In the genomic region with DNA sequence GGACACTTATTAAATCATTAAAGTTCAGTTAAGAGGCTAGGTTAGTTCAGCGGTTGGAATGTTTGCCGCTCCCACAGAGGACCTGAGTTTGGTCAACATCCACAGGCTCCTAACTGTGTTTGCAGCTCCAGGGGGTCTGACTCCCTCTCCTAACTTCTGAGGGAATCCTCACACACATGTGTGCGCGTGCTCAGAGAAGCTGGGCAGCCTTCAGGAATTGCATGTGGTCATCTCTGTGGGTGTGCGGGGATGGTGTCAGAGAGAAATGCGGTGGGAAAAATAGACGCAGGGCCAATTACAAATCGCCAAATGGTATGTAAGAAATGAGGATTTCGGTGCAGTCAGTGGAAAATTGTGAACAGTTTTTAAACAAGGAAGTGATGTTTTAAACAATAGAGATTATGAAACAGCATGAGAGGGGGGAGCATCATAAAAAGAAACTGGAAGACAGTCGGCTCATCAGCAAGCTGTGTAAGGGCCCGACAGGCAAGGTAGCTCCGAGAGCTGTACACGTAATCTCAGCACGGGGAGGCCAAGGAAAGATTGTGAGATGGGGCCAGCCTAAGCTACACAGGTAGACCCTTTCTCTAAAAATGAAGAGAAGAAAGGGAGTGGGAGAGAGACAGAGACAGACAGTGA, we compare ENCODE assay signal across 18 mouse cellular contexts. TPM values are rescaled to one million over a fixed set of nuclear protein-coding genes. Genes with fewer than 3 reads are reported as not detected.
DNase-seq lines count a peak whose midpoint lies in the region; ATAC-seq and TF ChIP-seq lines count a peak whose summit lies in the region.
"Had no signal": no experiment of that assay in that cellular context is flagged by ENCODE, and none has a peak within 500 bp of the region (broad histone marks: within the 10 kb centered on the region; RNA-seq: fewer than 3 reads in every experiment).

No protein-coding gene starts in this region.

- no peaks in the 10 kb centered on the region for H3K36me3 ChIP-seq in liver, postnatal 0 days (replicated peaks; ENCODE audit: insufficient read depth, low read length)
- no peaks in the 10 kb centered on the region for H3K36me3 ChIP-seq in liver, embryonic 12.5 days
- no peaks in the 10 kb centered on the region for H3K36me3 ChIP-seq in embryonic facial prominence, embryonic 10.5 days (replicated peaks)
- H3K36me3 ChIP-seq in forebrain, postnatal 0 days (ENCODE audit: insufficient read depth), result no peaks in the 10 kb centered on the region
- H3K36me3 ChIP-seq: limb, embryonic 15.5 days; neural tube, embryonic 15.5 days had no signal

- TF ChIP-seq CTCF in liver, postnatal 0 days (IDR thresholded peaks at IDR 0.05; ENCODE audit: low read depth), result no peak
- no peak for TF ChIP-seq CTCF in embryonic fibroblast, embryonic 13.5 days (IDR thresholded peaks at IDR 0.05; ENCODE audit: borderline replicate concordance, insufficient read depth, low read length)
- no peak for TF ChIP-seq CTCF in forebrain, postnatal 0 days (IDR thresholded peaks at IDR 0.05; ENCODE audit: low read depth)

- 74% methylated on average over 14 of the region's 14 CpGs for WGBS in liver, postnatal 0 days (ENCODE audit: insufficient replicate concordance)
- WGBS in liver, embryonic 12.5 days (ENCODE audit: insufficient replicate concordance), result 76% methylated on average over 14 of the region's 14 CpGs
- 89% methylated on average over 14 of the region's 14 CpGs for WGBS in embryonic facial prominence, embryonic 10.5 days
- WGBS in forebrain, postnatal 0 days, result 84% methylated on average over 14 of the region's 14 CpGs

- no peak for TF ChIP-seq EP300 in liver, postnatal 0 days (IDR thresholded peaks at IDR 0.05; ENCODE audit: low read depth)

- TF ChIP-seq POLR2A in embryonic fibroblast, embryonic 13.5 days (IDR thresholded peaks at IDR 0.05; ENCODE audit: low read depth, low read length), result no peak

- intact Hi-C loops in left cerebral cortex, postnatal 4 days (cut with DNase I), result no loop called here

- no peak for DNase-seq in liver, postnatal 0 days
- DNase-seq in lung, postnatal 25 days (ENCODE audit: low spot score), result peak; percentile 42
- DNase-seq in embryonic facial prominence, embryonic 10.5 days (ENCODE audit: low spot score), result no peak
- no peak for DNase-seq in forebrain, postnatal 0 days
- DNase-seq in left cerebral cortex, postnatal 4 days, result no peak
- DNase-seq: adrenal gland, adult 2 months; cerebellum, adult 2 months; heart, postnatal 14 days; kidney, postnatal 14 days; spleen, adult 18-20 months; thymus, postnatal 36 days had no signal

- no peaks in the 10 kb centered on the region for H3K27me3 ChIP-seq in liver, postnatal 0 days (ENCODE audit: insufficient read depth, low read length)
- H3K27me3 ChIP-seq in liver, embryonic 12.5 days (replicated peaks), result no peaks in the 10 kb centered on the region
- H3K27me3 ChIP-seq in embryonic facial prominence, embryonic 10.5 days (replicated peaks; ENCODE audit: low read depth, poor library complexity, severe bottlenecking), result 0 out of 2 replicates have a peak, but pooled peaks cover 5% of the 10 kb centered on the region
- H3K27me3 ChIP-seq in forebrain, postnatal 0 days (ENCODE audit: insufficient read depth, low read length), result no peaks in the 10 kb centered on the region
- H3K27me3 ChIP-seq: limb, embryonic 15.5 days; neural tube, embryonic 15.5 days had no signal

- ATAC-seq in liver, postnatal 0 days, result no peak
- no peak for ATAC-seq in liver, embryonic 12.5 days
- no peak for ATAC-seq in forebrain, postnatal 0 days
- ATAC-seq: forebrain, embryonic 14.5 days; hindbrain, embryonic 16.5 days had no signal

- H3K9ac ChIP-seq in liver, postnatal 0 days (replicated peaks), result no peak overlapping the region
- H3K9ac ChIP-seq in liver, embryonic 12.5 days, result no peak overlapping the region
- H3K9ac ChIP-seq in forebrain, postnatal 0 days, result no peak overlapping the region
- H3K9ac ChIP-seq: limb, embryonic 15.5 days; neural tube, embryonic 15.5 days had no signal

- no peak overlapping the region for H3K4me2 ChIP-seq in liver, postnatal 0 days (ENCODE audit: low read depth, low read length)
- H3K4me2 ChIP-seq in liver, embryonic 12.5 days, result no peak overlapping the region
- no peak overlapping the region for H3K4me2 ChIP-seq in forebrain, postnatal 0 days (ENCODE audit: low read depth)
- H3K4me2 ChIP-seq: limb, embryonic 15.5 days; neural tube, embryonic 15.5 days had no signal

- no peak overlapping the region for H3K4me3 ChIP-seq in liver, postnatal 0 days (ENCODE audit: low read depth, low read length)
- no peak overlapping the region for H3K4me3 ChIP-seq in liver, embryonic 12.5 days
- no peak overlapping the region for H3K4me3 ChIP-seq in embryonic fibroblast, embryonic 13.5 days (ENCODE audit: insufficient read depth, low read length)
- H3K4me3 ChIP-seq in embryonic facial prominence, embryonic 10.5 days, result no peak overlapping the region
- no peak overlapping the region for H3K4me3 ChIP-seq in forebrain, postnatal 0 days (ENCODE audit: low read depth, low read length)
- H3K4me3 ChIP-seq: limb, embryonic 15.5 days; neural tube, embryonic 15.5 days had no signal

- H3K4me1 ChIP-seq in liver, postnatal 0 days (ENCODE audit: insufficient read depth), result peaks cover 8% of the 10 kb centered on the region; the same call in 1 of the 2 replicates
- no peaks in the 10 kb centered on the region for H3K4me1 ChIP-seq in liver, embryonic 12.5 days
- H3K4me1 ChIP-seq in embryonic fibroblast, embryonic 13.5 days (ENCODE audit: control insufficient read depth, insufficient read depth, low read length), result 0 out of 2 replicates have a peak, but pooled peaks cover 2% of the 10 kb centered on the region
- H3K4me1 ChIP-seq in embryonic facial prominence, embryonic 10.5 days, result no peaks in the 10 kb centered on the region
- no peaks in the 10 kb centered on the region for H3K4me1 ChIP-seq in forebrain, postnatal 0 days (ENCODE audit: insufficient read depth)
- H3K4me1 ChIP-seq: neural tube, embryonic 15.5 days had no signal

- peak overlapping the region; percentile 25; the same call in 1 of the 2 replicates for H3K27ac ChIP-seq in liver, postnatal 0 days (ENCODE audit: low read depth)
- no peak overlapping the region for H3K27ac ChIP-seq in liver, embryonic 12.5 days
- peak overlapping the region; percentile 31; the same call in 1 of the 2 replicates for H3K27ac ChIP-seq in embryonic fibroblast, embryonic 13.5 days (ENCODE audit: insufficient read depth, low read length)
- H3K27ac ChIP-seq in embryonic facial prominence, embryonic 10.5 days (replicated peaks), result no peak overlapping the region
- no peak overlapping the region for H3K27ac ChIP-seq in forebrain, postnatal 0 days (ENCODE audit: low read depth, low read length)
- H3K27ac ChIP-seq: limb, embryonic 15.5 days; neural tube, embryonic 15.5 days; stomach, postnatal 0 days had no signal

- H3K9me3 ChIP-seq in liver, postnatal 0 days (ENCODE audit: low read length), result no peaks in the 10 kb centered on the region
- no peaks in the 10 kb centered on the region for H3K9me3 ChIP-seq in liver, embryonic 12.5 days (replicated peaks)
- H3K9me3 ChIP-seq in embryonic facial prominence, embryonic 10.5 days, result no peaks in the 10 kb centered on the region
- H3K9me3 ChIP-seq in forebrain, postnatal 0 days (ENCODE audit: low read length), result no peaks in the 10 kb centered on the region
- H3K9me3 ChIP-seq: limb, embryonic 15.5 days; neural tube, embryonic 15.5 days had no signal

RNA-seq across cellular contexts. Expression of a gene that starts 53.9 kb away (rescaled TPM):
- 4.6 and 5.7 TPM in 2 replicates for polyA plus RNA-seq in liver, postnatal 0 days (2015; fragmentation: Nextera tagmentation; extraction: Ambion mirVana)
- polyA plus RNA-seq in liver, embryonic 12.5 days (2016; fragmentation: Nextera tagmentation; extraction: Ambion mirVana), result 7.3 and 7.6 TPM in 2 replicates
- polyA plus RNA-seq in embryonic fibroblast, embryonic 13.5 days (2011; ENCODE audit: insufficient read length, low read depth, missing spikeins), result 4.9 and 5.6 TPM in 2 replicates
- polyA plus RNA-seq in embryonic facial prominence, embryonic 10.5 days (2016; fragmentation: Nextera tagmentation; extraction: Ambion mirVana), result 9.9 and 10.2 TPM in 2 replicates
- total RNA-seq in forebrain, postnatal 0 days (2014; rRNA removed), result 32.9 and 35.6 TPM in 2 replicates
- polyA plus RNA-seq in forebrain, postnatal 0 days (2015; fragmentation: Nextera tagmentation; extraction: Ambion mirVana), result 19.2 and 33.7 TPM in 2 replicates
- total RNA-seq in left cerebral cortex, postnatal 4 days (2021), result 10 to 100 TPM; 99.4 to 99.5 TPM

Comparison
In these comparisons a context has a peak if more than half of its experiments do, and no peak if none do; other contexts are left out.
1. H3K27ac ChIP-seq: peak in liver, postnatal 0 days (single experiment) and embryonic fibroblast, embryonic 13.5 days (single experiment); none in liver, embryonic 12.5 days (single experiment), embryonic facial prominence, embryonic 10.5 days (single experiment) and forebrain, postnatal 0 days (single experiment).